Mouse (Mus musculus): ENCODE measurements around the gene Gnl2. TPM values are rescaled to one million over a fixed set of nuclear protein-coding genes. Genes with fewer than 3 reads are reported as not detected.

Gene Gnl2
- polyA plus RNA-seq, 1 experiment from 2014 or later = 26.7 TPM

DNA sequence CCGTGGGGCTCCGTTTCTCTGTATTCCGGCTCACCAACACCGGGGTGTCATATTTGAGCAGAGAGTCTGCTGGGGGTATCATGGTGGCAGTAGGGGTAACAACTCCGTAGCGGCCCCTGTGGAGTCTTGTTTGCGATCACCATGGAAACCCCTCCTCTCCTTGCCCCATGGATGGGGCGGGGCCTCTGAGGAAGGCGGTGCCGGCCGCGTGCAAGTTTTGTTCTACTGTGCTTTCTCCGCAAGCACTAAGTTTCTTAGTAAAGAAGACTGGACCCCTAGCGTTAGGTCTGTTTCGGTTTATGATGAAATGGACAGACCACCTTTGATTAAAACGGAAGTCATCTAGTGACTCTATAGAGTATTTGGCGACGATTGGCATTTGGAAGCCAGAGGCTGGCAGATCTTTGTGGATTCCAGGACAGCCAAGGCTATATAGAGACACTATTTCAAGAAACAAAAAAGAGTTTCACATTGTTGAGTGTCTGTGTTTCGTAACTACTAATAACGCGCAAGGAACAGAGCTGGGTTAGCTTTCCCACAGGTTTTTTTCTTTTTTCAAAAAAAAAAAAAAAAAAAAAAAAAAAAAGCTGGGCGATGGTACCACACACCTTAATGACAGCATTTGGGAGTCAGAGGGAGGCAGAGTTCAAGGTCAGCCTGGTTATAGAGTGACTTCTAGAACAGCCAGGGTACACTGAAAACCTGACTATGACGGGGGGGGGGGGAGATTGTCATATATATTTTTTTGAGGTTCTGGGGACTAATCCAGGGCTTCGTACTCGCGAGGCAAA is 49.3 kb downstream of the Gnl2 start, which contains the start of gene Dnali1:
Gene Dnali1, minus strand, starts transcription at position 187 of the 791 bp plus-strand sequence.
- Histone ChIP-seq H3K4me3 (ENCODE audit: low read depth, low read length) (peak within 1 kb of the TSS; percentile 85), H3K36me3 (replicated peaks; ENCODE audit: insufficient read depth, low read length) (peaks cover 17% of the 10 kb centered on the region), H3K4me2 (ENCODE audit: low read depth, low read length) (peak within 1 kb of the TSS; percentile 96), H3K9ac (replicated peaks) (peak within 1 kb of the TSS; percentile 81), H3K4me1 (ENCODE audit: insufficient read depth) (peaks cover 11% of the 10 kb centered on the region), H3K27ac (ENCODE audit: low read depth) (peak within 1 kb of the TSS; percentile 80), H3K9me3 (ENCODE audit: low read length) (no peaks in the 10 kb centered on the region), H3K27me3 (ENCODE audit: insufficient read depth, low read length) (no peaks in the 10 kb centered on the region)
- ATAC-seq (peak; percentile 20; the same call in 1 of the 2 replicates), DNase-seq (peak; percentile 70)
- 0 out of 2 replicates have a peak, but pooled peaks have one; percentile 2 for TF ChIP-seq CTCF (IDR thresholded peaks at IDR 0.05; ENCODE audit: low read depth)
- no peak for TF ChIP-seq EP300 (IDR thresholded peaks at IDR 0.05; ENCODE audit: low read depth)
- 2% methylated on average over 26 of the region's 26 CpGs for WGBS (ENCODE audit: insufficient replicate concordance)

DNA sequence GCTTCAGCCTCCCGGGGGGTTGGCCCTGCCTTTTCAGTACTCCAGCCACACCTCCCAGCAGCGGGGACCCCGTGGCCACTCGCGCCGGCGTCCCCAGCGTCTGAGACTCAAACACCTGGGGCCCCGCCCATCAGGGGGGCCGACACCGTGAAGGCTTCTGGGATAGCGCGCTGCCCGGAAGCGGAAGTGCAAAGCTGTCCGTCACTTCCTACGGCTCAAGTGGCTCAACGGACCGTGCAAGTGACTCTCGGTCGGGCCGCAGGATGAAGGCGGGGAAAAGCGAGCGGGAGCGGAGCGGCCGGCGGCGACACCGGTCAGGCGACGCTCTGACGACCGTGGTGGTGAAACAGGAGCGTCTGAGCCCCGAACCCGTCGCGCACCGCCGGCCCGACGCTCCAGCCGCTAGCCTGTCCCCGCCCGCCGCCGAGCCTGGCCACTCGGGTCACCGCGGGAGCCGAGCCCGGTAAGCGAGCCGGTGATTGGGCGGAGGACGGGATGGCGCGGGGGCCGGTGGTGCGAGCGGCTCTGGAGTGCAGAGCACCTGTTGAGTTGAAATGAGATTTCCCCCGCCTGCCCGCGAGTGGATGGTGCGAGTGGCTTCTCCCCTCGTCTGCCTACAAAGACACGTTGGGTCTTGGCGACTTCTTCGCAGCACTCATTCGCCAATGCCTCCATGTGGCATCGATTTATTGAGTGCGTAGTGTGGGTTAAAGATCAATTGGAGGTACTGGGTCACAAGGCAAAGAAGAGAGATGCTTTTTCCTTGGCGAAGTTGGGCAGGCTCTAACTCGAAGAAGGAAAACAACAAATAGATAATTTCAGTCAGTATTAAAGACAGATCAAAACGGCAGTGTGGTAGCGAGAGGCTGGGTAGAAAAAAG is 50.3 kb downstream of the Gnl2 start, which contains the start of gene Snip1:
Gene Snip1, plus strand, starts transcription at position 183 of the 881 bp plus-strand sequence.
- TF ChIP-seq EP300 (IDR thresholded peaks at IDR 0.05; ENCODE audit: low read depth) (0 out of 2 replicates have a peak, but pooled peaks have one; percentile 24), CTCF (IDR thresholded peaks at IDR 0.05; ENCODE audit: low read depth) (no peak)
- peaks cover 27% of the 10 kb centered on the region for H3K36me3 ChIP-seq (replicated peaks; ENCODE audit: insufficient read depth, low read length)
- peak within 1 kb of the TSS; percentile 80 for H3K27ac ChIP-seq (ENCODE audit: low read depth)
- H3K4me1 ChIP-seq (ENCODE audit: insufficient read depth) = peaks cover 11% of the 10 kb centered on the region
- H3K9ac ChIP-seq (replicated peaks) = peak within 1 kb of the TSS; percentile 81
- H3K9me3 ChIP-seq (ENCODE audit: low read length) = no peaks in the 10 kb centered on the region
- DNase-seq (peak; percentile 95), ATAC-seq (peak; percentile 97)
- peak within 1 kb of the TSS; percentile 96 for H3K4me2 ChIP-seq (ENCODE audit: low read depth, low read length)
- under 1% methylated on average over 63 of the region's 78 CpGs for WGBS (ENCODE audit: insufficient replicate concordance)
- no peaks in the 10 kb centered on the region for H3K27me3 ChIP-seq (ENCODE audit: insufficient read depth, low read length)
- peak within 1 kb of the TSS; percentile 85 for H3K4me3 ChIP-seq (ENCODE audit: low read depth, low read length)

DNA sequence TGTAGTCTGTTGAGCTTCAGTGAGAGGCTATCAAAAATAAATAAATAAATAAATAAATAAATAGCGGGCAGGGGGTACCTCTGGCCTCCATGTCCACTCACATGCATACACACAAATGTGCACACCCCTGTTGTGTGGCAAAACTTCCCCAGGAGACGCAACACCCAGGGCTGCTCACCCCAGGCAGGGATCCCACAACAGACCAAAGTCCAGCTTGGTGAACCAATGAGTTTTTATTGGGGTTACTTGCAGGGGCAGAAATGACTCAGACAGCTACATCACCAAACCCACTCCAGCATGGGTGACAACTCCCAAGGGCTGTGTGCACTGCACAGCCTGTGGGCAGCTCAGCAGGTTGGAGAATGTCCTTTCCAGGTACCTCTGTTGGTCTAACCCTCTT is 61.3 kb downstream of the Gnl2 start:
- no peak overlapping the region for H3K4me3 ChIP-seq (ENCODE audit: low read depth, low read length)
- no peaks in the 10 kb centered on the region for H3K9me3 ChIP-seq (ENCODE audit: low read length)
- peaks cover 31% of the 10 kb centered on the region for H3K36me3 ChIP-seq (replicated peaks; ENCODE audit: insufficient read depth, low read length)
- H3K27me3 ChIP-seq (ENCODE audit: insufficient read depth, low read length) = no peaks in the 10 kb centered on the region
- 81% methylated on average over 2 of the region's 2 CpGs for WGBS (ENCODE audit: insufficient replicate concordance)
- no peaks in the 10 kb centered on the region for H3K4me1 ChIP-seq (ENCODE audit: insufficient read depth)
- TF ChIP-seq CTCF (IDR thresholded peaks at IDR 0.05; ENCODE audit: low read depth) (no peak), EP300 (IDR thresholded peaks at IDR 0.05; ENCODE audit: low read depth) (no peak)
- H3K9ac ChIP-seq (replicated peaks) = no peak overlapping the region
- DNase-seq (no peak), ATAC-seq (no peak)
- H3K4me2 ChIP-seq (ENCODE audit: low read depth, low read length) = no peak overlapping the region
- H3K27ac ChIP-seq (ENCODE audit: low read depth) = no peak overlapping the region

DNA sequence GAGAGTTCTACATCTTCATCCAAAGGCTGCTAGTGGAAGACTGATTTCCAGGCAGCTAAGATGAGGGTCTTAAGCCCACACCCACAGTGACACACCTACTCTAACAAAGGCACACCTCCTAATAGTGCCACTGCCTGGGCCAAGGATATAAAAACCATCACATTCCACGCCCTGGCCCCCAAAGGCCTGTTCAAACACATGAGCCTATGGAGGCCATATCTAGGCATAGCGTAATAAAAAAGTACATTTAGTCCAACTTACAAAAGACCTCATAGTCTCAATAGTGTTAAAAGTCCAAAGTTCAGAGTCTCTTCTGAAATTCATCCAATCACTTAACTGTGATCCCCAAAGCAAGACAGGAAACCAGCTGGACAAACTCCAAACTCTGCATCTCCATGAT is 62.3 kb downstream of the Gnl2 start:
- H3K9me3 ChIP-seq (ENCODE audit: low read length) = no peaks in the 10 kb centered on the region
- WGBS (ENCODE audit: insufficient replicate concordance) = 84% methylated on average over 2 of the region's 2 CpGs

DNA sequence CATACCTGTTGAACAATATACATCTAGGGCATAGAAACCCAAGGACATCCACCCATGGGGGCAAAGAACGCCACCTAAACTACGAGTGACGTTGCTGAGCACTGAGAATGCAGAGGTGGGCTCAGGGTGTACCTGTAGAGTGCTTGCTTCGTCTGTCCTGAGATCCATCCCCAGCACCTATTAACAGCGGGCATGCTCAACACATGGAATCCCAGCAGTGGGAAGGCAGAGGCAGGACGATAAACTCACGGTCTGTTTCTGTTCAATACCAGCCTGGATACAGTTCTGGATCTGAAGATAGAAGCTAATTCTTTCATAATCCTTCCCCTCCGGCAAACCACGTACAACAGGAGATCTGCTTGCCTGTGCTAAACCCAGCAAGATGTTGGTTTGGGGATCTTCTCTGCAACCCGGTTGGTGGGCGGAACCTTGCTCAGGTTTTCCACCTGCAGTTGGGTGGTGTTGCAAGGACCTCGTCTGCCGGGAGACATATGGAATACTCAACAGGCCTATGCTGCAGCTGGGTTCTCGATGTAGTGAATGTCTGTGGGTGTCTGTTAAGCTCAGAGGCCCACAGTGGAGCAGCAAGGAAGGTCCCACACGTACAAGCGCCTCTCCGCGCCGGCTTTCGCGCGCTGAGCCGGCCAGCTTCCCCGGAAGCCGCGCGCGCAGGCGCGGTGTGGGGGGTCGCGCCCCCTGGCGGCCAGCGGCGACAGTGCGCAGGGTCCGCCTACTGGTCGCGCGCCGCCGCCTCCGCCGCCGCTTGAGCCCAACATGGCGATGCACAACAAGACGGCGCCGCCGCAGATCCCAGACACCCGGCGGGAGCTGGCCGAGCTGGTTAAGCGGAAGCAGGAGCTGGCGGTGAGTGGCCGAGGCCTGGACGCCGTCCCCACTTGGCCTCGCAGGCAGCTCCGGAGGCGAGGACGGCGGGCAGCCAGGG is 68.3 kb downstream of the Gnl2 start, which contains the start of gene Meaf6:
Gene Meaf6, plus strand, starts transcription at position 732 of the 943 bp plus-strand sequence.
- Histone ChIP-seq H3K4me2 (ENCODE audit: low read depth, low read length) (peak within 1 kb of the TSS; percentile 98), H3K9me3 (ENCODE audit: low read length) (no peaks in the 10 kb centered on the region), H3K27me3 (ENCODE audit: insufficient read depth, low read length) (no peaks in the 10 kb centered on the region), H3K36me3 (replicated peaks; ENCODE audit: insufficient read depth, low read length) (peaks cover 12% of the 10 kb centered on the region), H3K9ac (replicated peaks) (peak within 1 kb of the TSS; percentile 95), H3K4me3 (ENCODE audit: low read depth, low read length) (peak within 1 kb of the TSS; percentile 98), H3K27ac (ENCODE audit: low read depth) (peak within 1 kb of the TSS; percentile 97), H3K4me1 (ENCODE audit: insufficient read depth) (peaks cover 9% of the 10 kb centered on the region)
- 4% methylated on average over 59 of the region's 63 CpGs for WGBS (ENCODE audit: insufficient replicate concordance)
- TF ChIP-seq CTCF (IDR thresholded peaks at IDR 0.05; ENCODE audit: low read depth) (peak; percentile 79), EP300 (IDR thresholded peaks at IDR 0.05; ENCODE audit: low read depth) (no peak)
- DNase-seq (peak; percentile 94), ATAC-seq (peak; percentile 94)

More for the DNA sequence above, 62.3 kb downstream of the Gnl2 start:
- no peak overlapping the region for H3K9ac ChIP-seq (replicated peaks)
- TF ChIP-seq EP300 (IDR thresholded peaks at IDR 0.05; ENCODE audit: low read depth) (no peak), CTCF (IDR thresholded peaks at IDR 0.05; ENCODE audit: low read depth) (no peak)
- H3K4me3 ChIP-seq (ENCODE audit: low read depth, low read length) = no peak overlapping the region
- DNase-seq = no peak
- peaks cover under 1% of the 10 kb centered on the region; the same call in 1 of the 2 replicates for H3K4me1 ChIP-seq (ENCODE audit: insufficient read depth)
- ATAC-seq = no peak
- H3K36me3 ChIP-seq (replicated peaks; ENCODE audit: insufficient read depth, low read length) = peaks cover 21% of the 10 kb centered on the region
- no peak overlapping the region for H3K27ac ChIP-seq (ENCODE audit: low read depth)
- no peak overlapping the region for H3K4me2 ChIP-seq (ENCODE audit: low read depth, low read length)
- H3K27me3 ChIP-seq (ENCODE audit: insufficient read depth, low read length) = no peaks in the 10 kb centered on the region
